Mouse (Mus musculus) heart, adult 2 months (tissue): Measurements from ENCODE around the gene Tut7. TPM values are rescaled to one million over a fixed set of nuclear protein-coding genes. Genes with fewer than 3 reads are reported as not detected.
A peak's percentile ranks its signal among the peaks of the same experiment; 100 is the strongest.
"Not testable (repeated sequence)": the region's sequence is repeated elsewhere in the genome, so short reads cannot be mapped to it uniquely, and the experiment has no call there.

ENCODE experiments used
- DNase-seq, 2 experiments: peaks; one replicate each; pipeline ENCODE4 v3.0.0; 2021
- H3K27ac ChIP-seq: fragments of 200-600 bp; 2 replicates; pipeline ENCODE4 v1.8.1; 2022
- H3K27me3 ChIP-seq: fragments of 200-500 bp; 2 replicates; pipeline ENCODE4 v1.6.1; 2012; ENCODE audit warnings: mild to moderate bottlenecking, low read length, inconsistent platforms, mixed read lengths; ENCODE audit not compliant: control insufficient read depth, insufficient read depth
- H3K36me3 ChIP-seq: fragments of 200-500 bp; 2 replicates; pipeline ENCODE4 v1.6.1; 2012; ENCODE audit warnings: low read length, inconsistent platforms; ENCODE audit not compliant: control insufficient read depth, insufficient read depth
- H3K4me1 ChIP-seq: fragments of 200-500 bp; 2 replicates; pipeline ENCODE4 v1.6.1; 2011; ENCODE audit warnings: low read length; ENCODE audit not compliant: control insufficient read depth, insufficient read depth
- H3K4me3 ChIP-seq: fragments of 200-600 bp; 2 replicates; pipeline ENCODE4 v1.8.1; 2022
- H3K79me2 ChIP-seq: fragments of 200-500 bp; replicated peaks from 2 replicates; pipeline ENCODE4 v1.6.1; 2012; ENCODE audit warnings: mild to moderate bottlenecking, inconsistent platforms, low read length, moderate library complexity, mixed read lengths; ENCODE audit not compliant: control insufficient read depth, insufficient read depth
- H3K9ac ChIP-seq: fragments of 200-500 bp; 2 replicates; pipeline ENCODE4 v1.6.1; 2012; ENCODE audit warnings: low read depth, mild to moderate bottlenecking, control low read depth, inconsistent platforms, low read length, mixed read lengths
- CTCF ChIP-seq: fragments of 200-600 bp; IDR thresholded peaks from 2 replicates; pipeline ENCODE4 v1.8.1; 2022; ENCODE audit warnings: antibody characterized with exemption, mild to moderate bottlenecking, moderate library complexity
- EP300 ChIP-seq: fragments of 200-500 bp; IDR thresholded peaks from 2 replicates; pipeline ENCODE4 v1.6.1; 2011; ENCODE audit warnings: low read depth, low read length, control low read depth; ENCODE audit not compliant: insufficient read depth
- POLR2A ChIP-seq: fragments of 200-500 bp; IDR thresholded peaks from 2 replicates; pipeline ENCODE4 v1.6.1; 2011; ENCODE audit warnings: mild to moderate bottlenecking, low read depth, low read length, control low read depth; ENCODE audit not compliant: insufficient read depth
- WGBS: fragments of 180-500 bp; shearing (Covaris S2); methylation state at CpG from one replicate; pipeline ENCODE4 v1.1.7; 2018; 5-methylcytosine and 5-hydroxymethylcytosine counted together
- intact Hi-C: fragments of 180-260 bp; cut with DNase I; formaldehyde crosslinking; loops from one replicate; pipeline ENCODE4 v1.15.1; 2025
- polyA plus RNA-seq: library from polyadenylated mRNA; depleted of rRNA; stranded (reverse); fragments of >200 nt; gene quantifications from 2 replicates; pipeline ENCODE4 v1.2.3, GENCODE M21; 2012
- total RNA-seq, 2 experiments: library from RNA; stranded (reverse); gene quantifications; 2 replicates each; pipeline ENCODE4 v1.2.3; 2021

The Tut7 gene
- total and polyA plus RNA-seq, 3 experiments = 10.3 to 45.1 (median 41.6) TPM

DNA sequence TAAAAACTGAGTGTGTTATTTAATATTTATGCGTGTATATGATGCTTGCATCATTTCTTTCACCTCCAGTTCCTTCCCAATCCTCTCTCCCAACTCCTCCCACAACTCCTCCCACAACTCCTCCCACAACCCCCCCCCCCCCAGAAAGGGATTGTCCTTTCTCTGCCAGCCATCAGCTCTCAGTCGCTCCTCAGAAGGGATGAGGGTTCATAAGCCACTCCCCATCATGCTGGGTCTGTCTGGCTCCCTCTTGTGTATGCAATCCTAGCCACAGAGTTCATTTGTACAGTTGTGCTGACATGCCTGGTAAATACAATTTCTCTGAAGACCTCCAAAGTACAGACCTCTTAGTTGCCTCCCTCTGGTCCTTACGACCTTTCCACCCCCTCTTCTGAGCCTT, 87.8 kb downstream of the Tut7 start:
- intact Hi-C loops = no loop called here
- WGBS = 28% methylated on average over 3 of the region's 3 CpGs
- DNase-seq = no peak
- Histone ChIP-seq H3K27me3 (no peaks in the 10 kb centered on the region), H3K79me2 (no peaks in the 10 kb centered on the region), H3K36me3 (no peaks in the 10 kb centered on the region), H3K27ac (no peak overlapping the region), H3K9ac (no peak overlapping the region), H3K4me1 (no peaks in the 10 kb centered on the region), H3K4me3 (no peak overlapping the region)
- no peak for TF ChIP-seq POLR2A

DNA sequence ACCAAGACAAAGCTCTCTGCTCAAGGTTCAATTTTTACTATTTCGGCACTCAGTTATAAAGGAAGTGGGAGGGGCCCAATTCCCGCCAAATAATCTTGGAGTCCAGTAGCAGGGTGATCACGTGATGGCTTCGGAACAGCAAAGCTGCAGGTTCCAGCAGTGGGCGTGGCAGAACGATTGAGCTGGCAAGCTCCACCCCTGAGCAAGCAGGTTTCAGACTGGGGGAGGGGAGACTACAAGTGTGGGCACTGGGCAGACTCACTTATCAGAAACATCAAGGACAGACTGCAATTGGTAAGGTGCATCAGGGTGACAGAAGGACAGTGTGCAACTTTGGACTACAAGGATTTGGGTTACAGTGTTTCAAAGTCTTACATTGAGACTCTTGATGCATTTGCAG, 88.6 kb downstream of the Tut7 start:
- H3K9ac ChIP-seq, DNase-seq, H3K36me3 ChIP-seq, H3K27me3 ChIP-seq, H3K27ac ChIP-seq, H3K4me3 ChIP-seq, H3K79me2 ChIP-seq, H3K4me1 ChIP-seq: not testable (repeated sequence)
- intact Hi-C loops = loop anchor here (5.0 kb wide), 1 partner anchor 662 kb away; no protein-coding TSS in a partner anchor
- WGBS = 22% methylated on average over 6 of the region's 6 CpGs

DNA sequence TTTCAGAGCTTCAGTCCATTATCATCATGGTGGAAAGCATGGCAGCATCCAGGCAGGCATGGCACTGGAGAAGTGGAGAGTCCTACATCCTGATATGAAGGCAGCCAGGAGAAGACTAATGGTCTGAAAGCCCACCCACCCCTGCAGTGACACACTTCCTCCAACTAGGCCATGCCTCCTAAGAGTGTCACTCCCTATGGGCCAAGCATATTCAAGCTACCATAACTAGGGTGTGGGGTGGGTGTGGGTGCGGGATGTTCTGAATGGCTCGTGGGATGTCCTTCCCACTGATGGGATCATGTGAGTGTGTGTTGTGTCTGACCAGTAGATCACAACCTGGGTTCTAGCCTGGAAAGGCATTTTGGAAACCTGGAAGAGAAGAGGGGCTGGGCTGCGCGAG, 89.0 kb downstream of the Tut7 start:
- no peak for DNase-seq
- no peaks in the 10 kb centered on the region for H3K4me1 ChIP-seq
- H3K9ac ChIP-seq = no peak overlapping the region
- intact Hi-C loops = loop anchor here (5.0 kb wide), 1 partner anchor 662 kb away; no protein-coding TSS in a partner anchor
- no peaks in the 10 kb centered on the region for H3K79me2 ChIP-seq
- no peak overlapping the region for H3K4me3 ChIP-seq
- TF ChIP-seq EP300 = no peak
- no peak for TF ChIP-seq POLR2A
- TF ChIP-seq CTCF = no peak
- H3K27ac ChIP-seq = no peak overlapping the region
- H3K36me3 ChIP-seq = no peaks in the 10 kb centered on the region
- WGBS = 70% methylated on average over 4 of the region's 4 CpGs
- no peaks in the 10 kb centered on the region for H3K27me3 ChIP-seq

DNA sequence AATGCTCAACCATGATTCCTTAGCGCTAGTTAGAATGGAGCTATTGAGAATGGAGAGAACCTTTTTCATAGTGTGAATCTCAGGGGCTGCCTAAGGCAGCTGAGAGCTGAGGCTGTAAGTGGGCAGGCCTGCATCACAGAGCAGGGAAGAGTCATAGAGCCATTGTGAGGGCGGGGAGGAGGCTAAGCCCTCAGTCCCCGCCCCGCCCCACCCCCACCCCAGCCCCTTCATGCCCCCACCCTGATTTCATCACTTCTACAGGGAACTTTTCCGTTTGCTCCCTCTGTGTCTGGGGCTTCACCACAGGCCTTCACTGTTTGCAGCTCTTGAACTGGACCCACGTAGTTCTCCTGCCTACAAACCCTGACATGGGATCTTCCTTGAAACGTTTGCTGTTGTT, 91.3 kb downstream of the Tut7 start, which contains the start of gene Spata31d1d:
Spata31d1d (minus strand) TSS at position 101 of the 400 bp plus-strand sequence.
- TF ChIP-seq EP300 = no peak
- no peak for TF ChIP-seq POLR2A
- no peak for TF ChIP-seq CTCF
- no peak for DNase-seq
- H3K9ac ChIP-seq = no peak within 1 kb of the TSS
- no peak within 1 kb of the TSS for H3K4me3 ChIP-seq
- no peaks in the 10 kb centered on the region for H3K36me3 ChIP-seq
- H3K27me3 ChIP-seq = no peaks in the 10 kb centered on the region
- intact Hi-C loops = loop anchor here (5.0 kb wide), 1 partner anchor 659 kb away; no protein-coding TSS in a partner anchor
- 46% methylated on average over 7 of the region's 7 CpGs for WGBS
- H3K27ac ChIP-seq = no peak within 1 kb of the TSS
- H3K79me2 ChIP-seq = no peaks in the 10 kb centered on the region
- no peaks in the 10 kb centered on the region for H3K4me1 ChIP-seq

DNA sequence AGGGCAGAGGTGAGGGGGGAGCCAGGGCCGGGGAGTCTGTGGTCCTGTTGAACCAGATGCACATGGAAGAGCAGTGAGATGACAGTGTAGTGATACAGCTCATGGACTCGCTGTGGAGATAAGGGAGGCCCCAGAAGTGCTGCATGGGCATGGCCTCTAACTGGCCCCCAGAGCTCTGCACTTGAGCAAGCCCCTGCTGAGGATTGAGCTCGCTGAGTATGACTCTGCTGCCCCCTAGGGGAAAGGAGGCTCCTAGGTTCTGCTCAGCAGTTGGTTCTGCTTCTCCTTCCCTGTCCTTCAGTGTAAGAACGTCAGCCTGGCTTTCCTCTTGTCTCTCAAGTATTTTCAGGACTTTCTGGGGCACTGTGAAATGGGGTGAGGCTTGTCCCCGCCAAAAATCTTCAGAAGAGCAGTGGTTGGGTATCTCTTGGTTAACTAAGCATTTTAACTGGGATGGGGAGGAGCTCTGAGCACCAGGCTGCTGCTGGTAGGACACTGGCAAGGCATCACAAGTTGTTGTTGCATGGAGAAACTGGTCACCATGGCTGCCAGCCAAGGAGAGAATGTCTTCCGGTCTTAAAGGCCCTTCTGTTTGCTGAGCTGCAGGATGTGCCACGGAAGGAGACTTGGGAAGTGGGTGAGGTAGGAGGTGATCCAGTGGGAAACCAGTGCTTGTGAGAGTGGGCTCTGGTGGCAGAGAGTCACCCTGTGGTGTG, 94.4 kb downstream of the Tut7 start:
- intact Hi-C loops = loop anchor here (5.0 kb wide), 4 partner anchors 81 to 1091 kb away; no protein-coding TSS in a partner anchor
- WGBS = 14% methylated on average over 7 of the region's 7 CpGs
- Histone ChIP-seq H3K27me3 (no peaks in the 10 kb centered on the region), H3K9ac (no peak overlapping the region), H3K36me3 (no peaks in the 10 kb centered on the region), H3K4me1 (no peaks in the 10 kb centered on the region), H3K4me3 (no peak overlapping the region), H3K27ac (no peak overlapping the region), H3K79me2 (no peaks in the 10 kb centered on the region)
- TF ChIP-seq CTCF = no peak; the same call in 1 of the 2 replicates
- TF ChIP-seq POLR2A = no peak
- peak; percentile 89 for TF ChIP-seq EP300
- peak; percentile 77 to 79 for DNase-seq

DNA sequence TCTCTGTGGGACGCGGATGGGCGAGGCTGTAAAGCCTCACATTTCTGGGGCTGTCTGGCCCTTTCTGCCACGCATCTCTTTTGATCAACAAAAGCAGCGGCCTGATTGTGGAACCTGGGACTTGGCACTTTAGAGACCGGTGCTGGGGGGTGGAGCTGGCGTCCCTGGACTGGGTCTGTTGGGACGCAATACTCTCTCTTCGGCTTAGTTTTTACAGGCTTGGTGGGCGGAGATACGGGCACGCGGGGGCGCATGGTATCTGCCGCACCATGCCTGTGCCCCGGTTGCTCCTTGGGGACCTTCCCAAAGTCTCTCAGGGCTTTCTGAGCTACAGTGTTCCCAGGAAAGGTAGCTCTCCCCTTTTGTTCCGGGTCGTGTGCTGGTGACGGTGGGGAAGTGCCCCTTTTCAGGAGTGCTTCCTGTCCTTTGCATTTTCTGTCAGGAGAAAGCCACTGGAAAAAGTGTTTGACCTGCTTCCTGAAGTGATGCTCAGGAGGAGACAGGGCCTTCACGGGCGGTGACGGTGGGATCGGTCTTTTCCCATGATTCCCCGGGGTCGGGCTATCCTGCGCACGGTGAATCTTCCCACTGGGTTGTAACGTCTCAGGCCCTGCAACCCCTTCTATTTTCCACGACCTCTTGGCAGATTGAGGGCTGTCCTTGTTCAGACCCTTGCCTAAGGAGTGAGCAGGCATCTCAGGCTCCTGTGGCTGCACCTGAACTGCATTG, 96.6 kb downstream of the Tut7 start:
- Histone ChIP-seq H3K27ac (no peak overlapping the region), H3K4me3 (no peak overlapping the region), H3K27me3 (no peaks in the 10 kb centered on the region), H3K4me1 (no peaks in the 10 kb centered on the region), H3K36me3 (no peaks in the 10 kb centered on the region), H3K79me2 (no peaks in the 10 kb centered on the region), H3K9ac (peak overlapping the region; percentile 11; the same call in 1 of the 2 replicates)
- intact Hi-C loops = loop anchor here (5.0 kb wide), 4 partner anchors 79 to 1089 kb away; no protein-coding TSS in a partner anchor
- TF ChIP-seq EP300 (no peak), POLR2A (no peak), CTCF (no peak)
- WGBS = 28% methylated on average over 29 of the region's 29 CpGs
- no peak for DNase-seq

DNA sequence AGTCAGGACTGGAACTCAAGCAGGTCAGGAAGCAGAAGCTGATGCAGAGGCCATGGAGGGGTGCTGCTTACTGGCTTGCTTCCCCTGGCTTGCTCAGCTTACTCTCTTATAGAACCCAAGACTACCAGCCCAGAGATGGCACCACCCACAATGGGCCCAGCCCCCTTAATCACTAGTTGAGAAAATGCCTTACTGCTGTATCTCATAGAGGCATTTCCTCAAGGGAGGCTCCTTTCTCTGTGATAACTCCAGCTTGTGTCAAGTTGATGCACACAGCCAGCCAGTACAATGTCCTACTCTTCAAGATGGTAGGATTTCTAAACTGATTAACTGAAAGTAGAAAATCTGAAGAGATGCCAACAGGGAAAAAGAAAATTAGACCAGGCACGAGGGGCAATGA, 100.9 kb downstream of the Tut7 start:
- H3K27ac ChIP-seq, intact Hi-C loops, DNase-seq, H3K4me3 ChIP-seq, H3K79me2 ChIP-seq, H3K36me3 ChIP-seq, H3K4me1 ChIP-seq, H3K27me3 ChIP-seq, H3K9ac ChIP-seq: not testable (repeated sequence)
- WGBS = 94% methylated on average over 1 of the region's 1 CpGs
